Mouse (Mus musculus): ENCODE measurements around the gene Iffo1.
"Not testable (repeated sequence)": the region's sequence is repeated elsewhere in the genome, so short reads cannot be mapped to it uniquely, and the experiment has no call there.

The Iffo1 gene

GRCm38 (mm10) chr6:125160854-125161760 is 16.1 kb downstream of the Iffo1 start:
- DNase-seq (ENCODE audit: low spot score), result peak; percentile 78

GRCm38 (mm10) chr6:125161971-125162370 is 16.9 kb downstream of the Iffo1 start:
- DNase-seq (ENCODE audit: low spot score), result not testable (repeated sequence)

- DNase-seq (ENCODE audit: low spot score), result not testable (repeated sequence)
Observed at GRCm38 (mm10) chr6:125162615-125163305, 17.7 kb downstream of the Iffo1 start.

- no peak for DNase-seq (ENCODE audit: low spot score)
Observed at GRCm38 (mm10) chr6:125163801-125164657, 19.0 kb downstream of the Iffo1 start.

- peak; percentile 74 for DNase-seq (ENCODE audit: low spot score)
Observed at GRCm38 (mm10) chr6:125164672-125165327, 19.8 kb downstream of the Iffo1 start.

- peak; percentile 94 for DNase-seq (ENCODE audit: low spot score)
Observed at GRCm38 (mm10) chr6:125165328-125165891, 20.4 kb downstream of the Iffo1 start.

GRCm38 (mm10) chr6:125166051-125166751 is 21.2 kb downstream of the Iffo1 start, which contains the start of gene Gapdh:
Gapdh (minus strand) TSS chr6:125166467.
- DNase-seq (ENCODE audit: low spot score), result peak; percentile 80

- DNase-seq (ENCODE audit: low spot score), result no peak
Observed at GRCm38 (mm10) chr6:125166861-125167650, 22.0 kb downstream of the Iffo1 start.

GRCm38 (mm10) chr6:125168086-125168485 is 23.0 kb downstream of the Iffo1 start:
- DNase-seq (ENCODE audit: low spot score), result no peak

GRCm38 (mm10) chr6:125170194-125170593 is 25.2 kb downstream of the Iffo1 start:
- no peak for DNase-seq (ENCODE audit: low spot score)

GRCm38 (mm10) chr6:125172474-125172873 is 27.4 kb downstream of the Iffo1 start:
- no peak for DNase-seq (ENCODE audit: low spot score)

GRCm38 (mm10) chr6:125173256-125173655 is 28.2 kb downstream of the Iffo1 start:
- no peak for DNase-seq (ENCODE audit: low spot score)

GRCm38 (mm10) chr6:125175469-125175868 is 30.4 kb downstream of the Iffo1 start:
- DNase-seq (ENCODE audit: low spot score), result no peak

- no peak for DNase-seq (ENCODE audit: low spot score)
Observed at GRCm38 (mm10) chr6:125179601-125180000, 34.6 kb downstream of the Iffo1 start.

- DNase-seq (ENCODE audit: low spot score), result no peak
Observed at GRCm38 (mm10) chr6:125182133-125182532, 37.1 kb downstream of the Iffo1 start.

- DNase-seq (ENCODE audit: low spot score), result no peak
Observed at GRCm38 (mm10) chr6:125186203-125186602, 41.2 kb downstream of the Iffo1 start.

GRCm38 (mm10) chr6:125190816-125191215 is 45.8 kb downstream of the Iffo1 start:
- no peak for DNase-seq (ENCODE audit: low spot score)

- DNase-seq (ENCODE audit: low spot score), result peak; percentile 98
Observed at GRCm38 (mm10) chr6:125191332-125192015, 46.4 kb downstream of the Iffo1 start, which contains the start of the genes Ncapd2 and Mrpl51. Ncapd2 (minus strand) TSS chr6:125191701. Mrpl51 (plus strand) TSS chr6:125191801.
